Mouse (Mus musculus): ENCODE results near the gene Eif5a.

DNA sequence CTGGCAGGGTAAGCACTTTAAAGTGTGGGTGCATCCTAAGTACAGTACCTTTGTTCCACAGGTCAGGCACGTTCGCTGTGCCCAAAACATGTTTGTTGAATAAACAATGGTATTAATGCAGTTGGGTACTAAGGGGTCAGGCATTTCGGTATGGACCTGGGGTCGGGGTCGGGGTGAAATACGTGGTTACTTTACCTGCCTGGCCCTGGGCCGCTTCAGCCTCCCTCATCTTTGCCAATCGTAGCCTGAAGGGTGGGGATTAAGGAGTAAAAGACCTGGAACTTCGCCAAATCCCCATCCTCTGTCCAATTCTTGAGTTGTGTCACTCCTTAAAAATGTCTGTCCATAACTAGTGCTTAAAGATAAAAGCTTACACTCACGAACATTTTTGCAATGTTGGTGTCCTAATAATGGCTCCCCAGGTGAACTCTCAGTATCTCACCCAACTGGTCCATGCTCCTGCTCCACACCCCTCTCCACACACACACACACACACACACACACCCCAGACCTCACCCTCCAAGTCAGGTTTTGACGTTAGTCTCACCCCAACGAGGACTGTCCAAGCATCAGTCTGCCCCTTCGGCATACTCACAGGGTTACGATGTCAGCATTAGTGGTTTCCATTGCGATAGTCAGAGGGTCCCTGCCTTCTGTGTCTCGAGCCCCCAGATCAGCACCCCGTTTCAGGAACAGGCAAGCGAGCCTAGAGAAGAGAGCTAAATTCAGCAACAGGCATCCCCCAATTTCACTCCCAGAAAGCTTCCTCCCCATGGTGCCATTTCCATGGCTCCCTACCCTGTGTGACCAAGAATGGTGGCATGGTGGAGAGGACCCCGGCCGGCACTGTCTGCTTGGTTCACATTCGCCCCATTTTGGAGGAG, 39.7 kb downstream of the Eif5a start:
- TF ChIP-seq CTCF (conservative IDR thresholded peaks at IDR 0.05; ENCODE audit: low read length) (no peak), POU5F1 (IDR thresholded peaks at IDR 0.05; ENCODE audit: borderline replicate concordance, low read length) (no peak), NANOG (IDR thresholded peaks at IDR 0.05; ENCODE audit: borderline replicate concordance, low read length) (no peak)
